Mouse (Mus musculus): ENCODE results near the gene Galr3. TPM values are rescaled to one million over a fixed set of nuclear protein-coding genes. Genes with fewer than 3 reads are reported as not detected.

Gene Galr3
- polyA plus RNA-seq, 1 experiment from 2014 or later, result 0.34 TPM

DNA sequence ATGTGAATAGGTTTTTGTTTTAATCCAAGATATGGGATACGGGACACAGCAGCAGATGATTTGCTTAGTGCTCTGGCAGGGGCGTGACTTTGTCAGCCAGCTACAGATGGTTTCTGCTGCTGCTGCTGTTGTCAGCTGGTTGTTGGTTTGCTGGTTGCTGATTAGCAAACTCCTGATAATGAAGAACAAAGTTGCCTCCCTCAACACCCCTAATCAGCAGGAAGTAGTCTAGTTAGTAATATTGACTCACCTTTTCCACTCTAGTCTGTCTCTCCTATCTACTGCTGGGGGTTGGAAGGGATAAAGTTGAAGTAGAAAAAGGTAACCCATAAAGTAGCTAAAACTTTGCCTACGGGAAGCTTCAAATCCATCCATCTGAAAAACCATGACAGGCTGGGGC, 25.9 kb downstream of the Galr3 start:
- no peak overlapping the region for H3K9ac ChIP-seq (ENCODE audit: low read length)
- H3K9me3 ChIP-seq (ENCODE audit: control insufficient read depth, low read length), result no peaks in the 10 kb centered on the region
- H3K4me1 ChIP-seq (replicated peaks; ENCODE audit: control insufficient read depth, insufficient read depth), result no peaks in the 10 kb centered on the region
- no peak overlapping the region for H3K4me2 ChIP-seq (replicated peaks; ENCODE audit: low read depth)
- no peak for DNase-seq (ENCODE audit: low spot score)
- H3K36me3 ChIP-seq (ENCODE audit: control insufficient read depth, insufficient read depth, low read length), result no peaks in the 10 kb centered on the region
- H3K4me3 ChIP-seq (ENCODE audit: low read depth, low read length), result no peak overlapping the region
- ATAC-seq (ENCODE audit: low FRiP score, low TSS enrichment), result no peak
- no peak for TF ChIP-seq EP300 (optimal IDR thresholded peaks at IDR 0.05)
- TF ChIP-seq CTCF (IDR thresholded peaks at IDR 0.05; ENCODE audit: low read depth), result no peak
- H3K27ac ChIP-seq (replicated peaks), result peak overlapping the region; percentile 20; the same call in 1 of the 2 replicates
- H3K27me3 ChIP-seq (ENCODE audit: control insufficient read depth, insufficient read depth, low read length), result no peaks in the 10 kb centered on the region
- WGBS, result 50% methylated on average over 3 of the region's 3 CpGs

DNA sequence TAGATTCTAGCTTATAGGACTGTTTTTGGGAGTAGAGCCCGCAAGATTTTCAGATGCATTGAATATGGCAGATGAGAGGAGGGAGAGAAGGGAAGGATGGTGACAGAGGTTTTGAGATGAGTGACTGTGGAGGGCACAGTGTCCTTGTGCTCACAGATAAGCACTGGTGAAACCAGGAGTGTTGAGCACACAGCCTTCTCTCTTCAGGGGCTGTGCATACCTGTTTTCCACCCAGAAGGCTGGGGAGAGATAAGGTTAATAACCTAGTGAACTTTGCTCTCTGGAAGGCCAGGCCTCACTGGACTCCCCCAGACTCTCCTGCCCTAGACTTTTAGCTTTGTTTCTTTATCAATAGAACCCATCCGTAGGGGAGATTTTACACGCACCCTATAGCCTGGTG, 26.7 kb downstream of the Galr3 start:
- no peak for TF ChIP-seq CTCF (IDR thresholded peaks at IDR 0.05; ENCODE audit: low read depth)
- no peak for TF ChIP-seq EP300 (optimal IDR thresholded peaks at IDR 0.05)
- no peaks in the 10 kb centered on the region for H3K4me1 ChIP-seq (replicated peaks; ENCODE audit: control insufficient read depth, insufficient read depth)
- DNase-seq (ENCODE audit: low spot score) (no peak), ATAC-seq (ENCODE audit: low FRiP score, low TSS enrichment) (no peak)
- no peaks in the 10 kb centered on the region for H3K36me3 ChIP-seq (ENCODE audit: control insufficient read depth, insufficient read depth, low read length)
- no peak overlapping the region for H3K4me2 ChIP-seq (replicated peaks; ENCODE audit: low read depth)
- WGBS, result 72% methylated on average over 3 of the region's 3 CpGs
- no peaks in the 10 kb centered on the region for H3K9me3 ChIP-seq (ENCODE audit: control insufficient read depth, low read length)
- H3K27ac ChIP-seq (replicated peaks), result no peak overlapping the region; the same call in 1 of the 2 replicates
- no peaks in the 10 kb centered on the region for H3K27me3 ChIP-seq (ENCODE audit: control insufficient read depth, insufficient read depth, low read length)
- H3K4me3 ChIP-seq (ENCODE audit: low read depth, low read length), result no peak overlapping the region
- no peak overlapping the region for H3K9ac ChIP-seq (ENCODE audit: low read length)

DNA sequence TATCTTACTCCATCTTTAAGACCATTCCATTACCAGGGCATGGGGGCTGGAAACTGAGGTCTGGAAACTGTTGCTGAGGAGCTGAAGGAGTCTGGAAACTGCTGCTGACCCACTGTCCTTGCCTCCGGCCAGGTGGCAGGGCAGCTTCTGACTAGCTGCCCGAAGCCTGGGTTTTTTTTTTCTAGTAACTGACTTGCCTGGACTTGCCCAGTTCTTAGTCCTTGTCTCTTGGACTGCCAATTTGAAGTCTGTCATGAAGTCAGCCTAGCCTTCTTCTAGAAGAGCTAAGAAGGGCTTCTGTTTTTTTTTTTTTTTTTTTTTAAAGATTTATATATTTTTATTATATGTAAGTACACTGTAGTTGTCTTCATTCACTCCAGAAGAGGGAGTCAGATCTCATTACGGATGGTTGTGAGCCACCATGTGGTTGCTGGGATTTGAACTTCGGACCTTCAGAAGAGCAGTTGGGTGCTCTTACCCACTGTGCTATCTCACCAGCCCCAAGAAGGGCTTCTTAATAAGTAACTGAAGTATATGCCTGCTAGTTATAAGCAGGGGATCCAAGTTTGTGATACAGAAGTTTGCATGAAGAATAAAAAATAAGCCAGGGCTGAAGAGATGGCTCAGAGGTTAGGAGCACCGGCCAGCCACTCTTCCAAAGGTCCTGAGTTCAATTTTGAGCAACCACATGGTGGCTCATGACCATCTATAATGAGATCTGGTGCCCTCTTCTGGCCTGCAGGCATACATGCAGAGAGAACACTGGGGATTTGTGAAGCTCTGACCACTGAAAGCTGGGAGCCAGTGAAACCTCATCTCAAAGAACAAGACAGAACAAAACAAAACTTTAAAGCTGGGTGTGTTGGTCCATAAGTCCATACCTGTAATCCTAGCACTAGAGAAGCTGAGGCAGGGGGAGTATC, 29.7 kb downstream of the Galr3 start:
- Histone ChIP-seq H3K27me3 (ENCODE audit: control insufficient read depth, insufficient read depth, low read length) (no peaks in the 10 kb centered on the region), H3K27ac (replicated peaks) (no peak overlapping the region), H3K9me3 (ENCODE audit: control insufficient read depth, low read length) (no peaks in the 10 kb centered on the region), H3K36me3 (ENCODE audit: control insufficient read depth, insufficient read depth, low read length) (no peaks in the 10 kb centered on the region), H3K9ac (ENCODE audit: low read length) (no peak overlapping the region), H3K4me2 (replicated peaks; ENCODE audit: low read depth) (no peak overlapping the region), H3K4me3 (ENCODE audit: low read depth, low read length) (no peak overlapping the region), H3K4me1 (replicated peaks; ENCODE audit: control insufficient read depth, insufficient read depth) (no peaks in the 10 kb centered on the region)
- ATAC-seq (ENCODE audit: low FRiP score, low TSS enrichment), result no peak
- WGBS, result 60% methylated on average over 5 of the region's 5 CpGs
- TF ChIP-seq CTCF (IDR thresholded peaks at IDR 0.05; ENCODE audit: low read depth), result peak; percentile 84
- TF ChIP-seq EP300 (optimal IDR thresholded peaks at IDR 0.05), result no peak
- no peak for DNase-seq (ENCODE audit: low spot score)

DNA sequence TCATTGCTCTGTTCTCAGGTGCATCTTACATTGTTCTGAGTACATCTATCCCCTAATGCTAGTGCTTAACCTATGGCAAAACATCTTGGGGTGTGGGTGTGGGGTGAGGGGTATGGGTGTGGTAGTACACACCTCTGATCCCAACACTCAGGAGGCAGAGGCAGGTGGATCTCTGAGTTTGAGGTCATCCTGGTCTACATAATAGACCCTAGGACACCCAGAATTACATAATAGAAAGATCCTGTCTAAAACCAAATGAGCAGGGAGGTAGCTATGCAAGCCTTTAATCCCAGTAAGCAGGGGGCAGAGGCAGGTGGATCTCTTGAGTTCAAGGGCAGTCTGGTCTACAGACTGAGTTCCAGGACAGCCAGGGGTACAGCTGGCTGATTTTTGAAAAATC, 32.1 kb downstream of the Galr3 start:
- no peak overlapping the region for H3K4me3 ChIP-seq (ENCODE audit: low read depth, low read length)
- ATAC-seq (ENCODE audit: low FRiP score, low TSS enrichment), result no peak
- H3K9me3 ChIP-seq (ENCODE audit: control insufficient read depth, low read length), result no peaks in the 10 kb centered on the region
- H3K27ac ChIP-seq (replicated peaks), result no peak overlapping the region
- H3K36me3 ChIP-seq (ENCODE audit: control insufficient read depth, insufficient read depth, low read length), result peaks cover 9% of the 10 kb centered on the region
- no peak overlapping the region for H3K4me2 ChIP-seq (replicated peaks; ENCODE audit: low read depth)
- H3K27me3 ChIP-seq (ENCODE audit: control insufficient read depth, insufficient read depth, low read length), result no peaks in the 10 kb centered on the region
- H3K4me1 ChIP-seq (replicated peaks; ENCODE audit: control insufficient read depth, insufficient read depth), result no peaks in the 10 kb centered on the region
- no peak for DNase-seq (ENCODE audit: low spot score)
- TF ChIP-seq EP300 (optimal IDR thresholded peaks at IDR 0.05) (no peak), CTCF (IDR thresholded peaks at IDR 0.05; ENCODE audit: low read depth) (no peak)
- H3K9ac ChIP-seq (ENCODE audit: low read length), result no peak overlapping the region

DNA sequence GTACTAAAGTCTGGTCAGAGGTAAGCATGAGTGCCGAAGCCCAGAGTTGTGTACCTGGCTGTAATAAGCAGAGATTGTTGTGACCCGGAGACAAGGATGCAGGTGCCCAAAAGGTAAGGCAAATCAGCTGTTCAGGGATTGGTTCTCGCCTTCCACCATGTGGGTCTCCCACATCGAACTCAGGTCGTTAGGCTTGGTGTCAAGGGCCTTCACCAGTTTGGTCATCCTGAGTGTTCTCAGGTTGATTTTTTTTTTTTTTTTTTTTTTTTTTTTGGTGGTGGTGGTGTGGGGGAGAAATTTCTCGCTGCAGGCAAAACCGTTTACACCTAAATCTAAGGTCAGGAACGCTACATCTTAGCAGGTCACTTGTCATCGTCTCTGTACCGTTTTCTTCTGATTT, 32.8 kb downstream of the Galr3 start:
- Histone ChIP-seq H3K27me3 (ENCODE audit: control insufficient read depth, insufficient read depth, low read length) (no peaks in the 10 kb centered on the region), H3K27ac (replicated peaks) (peak overlapping the region; percentile 83), H3K4me3 (ENCODE audit: low read depth, low read length) (peak overlapping the region; percentile 89), H3K36me3 (ENCODE audit: control insufficient read depth, insufficient read depth, low read length) (peaks cover 13% of the 10 kb centered on the region), H3K9ac (ENCODE audit: low read length) (peak overlapping the region; percentile 84), H3K9me3 (ENCODE audit: control insufficient read depth, low read length) (no peaks in the 10 kb centered on the region), H3K4me2 (replicated peaks; ENCODE audit: low read depth) (peak overlapping the region; percentile 75), H3K4me1 (replicated peaks; ENCODE audit: control insufficient read depth, insufficient read depth) (no peaks in the 10 kb centered on the region)
- TF ChIP-seq CTCF (IDR thresholded peaks at IDR 0.05; ENCODE audit: low read depth), result no peak
- TF ChIP-seq EP300 (optimal IDR thresholded peaks at IDR 0.05), result no peak
- no peak for ATAC-seq (ENCODE audit: low FRiP score, low TSS enrichment)
- no peak for DNase-seq (ENCODE audit: low spot score)
- WGBS, result 39% methylated on average over 10 of the region's 10 CpGs

DNA sequence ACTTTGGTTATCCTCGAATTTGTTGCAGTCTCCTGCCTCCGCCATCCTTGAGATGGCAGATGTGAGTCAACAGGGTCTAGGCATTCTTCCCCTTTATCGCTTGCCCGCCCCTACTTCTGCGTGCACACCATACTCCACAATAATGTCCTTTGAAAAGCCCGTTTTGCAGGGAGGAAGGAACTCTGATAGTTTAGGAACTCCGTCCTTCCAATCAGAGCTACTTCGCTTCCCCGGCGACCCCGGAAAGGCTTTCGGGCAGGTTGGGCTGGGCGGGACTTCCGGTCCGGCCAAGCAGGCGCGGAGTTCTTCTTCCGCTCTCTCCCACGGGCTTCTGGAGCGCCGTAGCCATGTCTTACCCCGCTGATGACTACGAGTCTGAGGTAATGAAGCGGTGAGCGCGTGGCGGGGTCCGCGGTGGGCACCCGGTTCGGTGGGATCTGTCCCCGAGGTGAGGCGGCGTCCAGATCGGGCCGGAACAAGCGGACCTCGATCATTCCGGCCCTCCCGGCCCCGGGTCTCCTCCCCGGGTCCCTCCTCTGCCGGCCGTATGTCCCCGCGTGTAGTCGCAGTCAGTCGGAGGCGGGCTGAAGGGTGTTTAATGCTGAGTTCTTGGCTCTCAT, 33.3 kb downstream of the Galr3 start, which contains the start of gene Eif3l:
Gene Eif3l, plus strand, starts transcription at position 267 of the 620 bp plus-strand sequence.
- H3K27me3 ChIP-seq (ENCODE audit: control insufficient read depth, insufficient read depth, low read length), result no peaks in the 10 kb centered on the region
- DNase-seq (ENCODE audit: low spot score), result peak; percentile 91
- ATAC-seq (ENCODE audit: low FRiP score, low TSS enrichment), result peak; percentile 80
- peaks cover 13% of the 10 kb centered on the region for H3K36me3 ChIP-seq (ENCODE audit: control insufficient read depth, insufficient read depth, low read length)
- peak within 1 kb of the TSS; percentile 84 for H3K9ac ChIP-seq (ENCODE audit: low read length)
- 0% methylated on average over 49 of the region's 49 CpGs for WGBS
- H3K4me3 ChIP-seq (ENCODE audit: low read depth, low read length), result peak within 1 kb of the TSS; percentile 89
- peak within 1 kb of the TSS; percentile 83 for H3K27ac ChIP-seq (replicated peaks)
- no peaks in the 10 kb centered on the region for H3K9me3 ChIP-seq (ENCODE audit: control insufficient read depth, low read length)
- H3K4me2 ChIP-seq (replicated peaks; ENCODE audit: low read depth), result peak within 1 kb of the TSS; percentile 75
- TF ChIP-seq CTCF (IDR thresholded peaks at IDR 0.05; ENCODE audit: low read depth) (peak; percentile 21; the same call in 1 of the 2 replicates), EP300 (optimal IDR thresholded peaks at IDR 0.05) (no peak)
- H3K4me1 ChIP-seq (replicated peaks; ENCODE audit: control insufficient read depth, insufficient read depth), result no peaks in the 10 kb centered on the region

All from stomach, postnatal 0 days (tissue).